Mouse (Mus musculus) intestine, embryonic 16.5 days (tissue): ENCODE measurements at regions not wholly inside any gene's neighbourhood (a gene's known extent, or its start where the extent isn't known, plus 50 kb on each side); places are given as distances from the start of the nearest gene placed in this dataset.

Source experiments
- ATAC-seq: fragments of 200-750 bp; cut with Nextera tagmentation; 2 replicates; pipeline ENCODE4 v1.8.0; 2017; ENCODE audit warnings: moderate TSS enrichment, moderate library complexity
- H3K27ac ChIP-seq: fragments of 300-500 bp; sonication (generic); 2 replicates; pipeline ENCODE4 v1.5.1; 2014; ENCODE audit warnings: mild to moderate bottlenecking, low read length
- H3K27me3 ChIP-seq: fragments of 300-500 bp; sonication (generic); replicated peaks from 2 replicates; pipeline ENCODE4 v1.6.1; 2014; ENCODE audit warnings: low read length, control low read depth, mixed read lengths; ENCODE audit not compliant: control insufficient read depth, insufficient read depth
- H3K36me3 ChIP-seq: fragments of 300-500 bp; sonication (generic); 2 replicates; pipeline ENCODE4 v1.6.1; 2014; ENCODE audit warnings: low read length, control low read depth; ENCODE audit not compliant: control insufficient read depth, insufficient read depth
- H3K4me1 ChIP-seq: fragments of 300-500 bp; sonication (generic); 2 replicates; pipeline ENCODE4 v1.6.1; 2014; ENCODE audit warnings: low read length, control low read depth, mixed read lengths; ENCODE audit not compliant: control insufficient read depth, insufficient read depth
- H3K4me2 ChIP-seq: fragments of 300-500 bp; sonication (generic); 2 replicates; pipeline ENCODE4 v1.6.1; 2014; ENCODE audit warnings: low read depth, low read length, control low read depth
- H3K4me3 ChIP-seq: fragments of 300-500 bp; sonication (generic); 2 replicates; pipeline ENCODE4 v1.5.1; 2014; ENCODE audit warnings: mild to moderate bottlenecking, low read length
- H3K9ac ChIP-seq: fragments of 300-500 bp; sonication (generic); 2 replicates; pipeline ENCODE4 v1.6.1; 2014; ENCODE audit warnings: low read depth, low read length
- H3K9me3 ChIP-seq: fragments of 300-500 bp; sonication (generic); 2 replicates; pipeline ENCODE4 v1.6.1; 2016; ENCODE audit warnings: low read length, control low read depth; ENCODE audit not compliant: control insufficient read depth
- WGBS: fragments of 180-500 bp; shearing (Covaris S2); extraction: QIAGEN DNeasy Blood & Tissue Kit; methylation state at CpG from one replicate; pipeline ENCODE4 v1.1.7; 2014; 5-methylcytosine and 5-hydroxymethylcytosine counted together

DNA sequence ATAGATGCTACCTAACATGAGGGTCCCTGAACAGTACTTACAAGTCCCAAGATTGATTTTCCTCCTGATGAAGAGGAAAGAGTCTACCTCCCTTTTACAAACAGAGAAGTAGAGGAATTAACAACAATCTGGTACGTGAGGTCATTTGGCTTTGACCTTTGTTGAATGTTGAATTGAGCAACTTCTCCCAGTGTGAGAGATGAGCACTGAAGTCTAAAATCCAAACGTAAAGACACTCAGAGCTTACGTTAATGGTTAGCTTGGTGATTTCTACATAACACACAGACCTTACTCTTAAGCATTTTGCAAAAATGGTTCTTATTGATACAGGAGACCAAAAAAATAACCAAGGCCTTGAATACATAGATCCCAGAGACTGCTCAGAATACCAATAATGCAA is 165.1 kb downstream of the Tmx1 start:
- Histone ChIP-seq H3K4me3 (no peak overlapping the region), H3K27me3 (no peaks in the 10 kb centered on the region), H3K4me1 (no peaks in the 10 kb centered on the region), H3K9ac (no peak overlapping the region), H3K36me3 (no peaks in the 10 kb centered on the region), H3K9me3 (no peaks in the 10 kb centered on the region), H3K27ac (no peak overlapping the region), H3K4me2 (no peak overlapping the region)
- 71% methylated on average over 3 of the region's 3 CpGs for WGBS
- ATAC-seq, result no peak

GRCm38 (mm10) chr12:70619436-70619835 is 166.5 kb downstream of the Tmx1 start:
- 92% methylated on average over 2 of the region's 2 CpGs for WGBS
- 0 out of 2 replicates have a peak, but pooled peaks have one; percentile 28 for ATAC-seq

GRCm38 (mm10) chr12:70622019-70622418 is 169.1 kb downstream of the Tmx1 start:
- Histone ChIP-seq H3K9me3 (no peaks in the 10 kb centered on the region), H3K27me3 (no peaks in the 10 kb centered on the region), H3K4me3 (no peak overlapping the region), H3K4me1 (no peaks in the 10 kb centered on the region), H3K4me2 (no peak overlapping the region), H3K27ac (no peak overlapping the region), H3K36me3 (no peaks in the 10 kb centered on the region), H3K9ac (no peak overlapping the region)
- WGBS, result 61% methylated on average over 4 of the region's 4 CpGs
- ATAC-seq, result no peak

More at GRCm38 (mm10) chr12:70619436-70619835, 166.5 kb downstream of the Tmx1 start:
- no peak overlapping the region for H3K4me2 ChIP-seq
- H3K9me3 ChIP-seq, result no peaks in the 10 kb centered on the region
- H3K9ac ChIP-seq, result no peak overlapping the region
- H3K4me3 ChIP-seq, result no peak overlapping the region
- no peaks in the 10 kb centered on the region for H3K4me1 ChIP-seq
- H3K27ac ChIP-seq, result no peak overlapping the region
- no peaks in the 10 kb centered on the region for H3K36me3 ChIP-seq
- H3K27me3 ChIP-seq, result no peaks in the 10 kb centered on the region

DNA sequence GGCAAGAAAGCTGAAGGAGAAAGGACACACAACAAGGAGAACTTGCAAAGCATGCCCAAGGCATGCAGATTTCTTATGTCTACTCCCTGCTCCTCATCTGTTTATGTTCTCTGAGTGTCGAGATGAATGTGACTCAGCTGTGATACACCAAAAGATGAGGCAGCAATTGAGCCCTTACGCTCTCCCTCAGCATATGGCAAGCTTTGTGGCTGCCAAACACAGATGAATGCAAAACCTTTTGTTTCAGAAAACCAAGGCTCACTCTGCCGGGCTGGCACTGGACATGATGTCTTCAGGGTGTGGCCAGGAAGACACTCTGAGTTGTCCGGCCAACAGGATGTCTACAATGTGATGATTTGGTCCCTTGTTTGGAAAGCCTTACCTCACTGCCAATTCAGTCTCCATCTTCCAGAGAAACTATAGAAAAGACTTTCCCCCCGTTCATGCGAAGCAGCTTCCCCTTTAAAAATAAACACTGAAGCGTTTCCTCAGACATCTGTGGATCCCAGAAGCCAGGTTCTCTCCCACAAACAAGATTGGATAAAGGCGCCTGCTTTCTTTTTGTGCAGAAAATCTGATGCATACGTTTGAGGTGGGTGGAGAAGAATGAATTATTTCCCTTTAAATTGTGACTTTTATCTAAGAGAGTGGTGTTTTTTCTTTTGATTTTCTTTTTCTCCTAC is 171.5 kb downstream of the Tmx1 start:
- no peaks in the 10 kb centered on the region for H3K9me3 ChIP-seq
- H3K4me3 ChIP-seq, result no peak overlapping the region
- no peak overlapping the region for H3K9ac ChIP-seq
- H3K4me1 ChIP-seq, result no peaks in the 10 kb centered on the region
- H3K4me2 ChIP-seq, result no peak overlapping the region
- no peak for ATAC-seq
- H3K36me3 ChIP-seq, result no peaks in the 10 kb centered on the region
- 46% methylated on average over 9 of the region's 9 CpGs for WGBS
- no peak overlapping the region for H3K27ac ChIP-seq
- H3K27me3 ChIP-seq, result no peaks in the 10 kb centered on the region

GRCm38 (mm10) chr12:70627638-70628037 is 174.7 kb downstream of the Tmx1 start:
- no peak overlapping the region for H3K9ac ChIP-seq
- H3K27ac ChIP-seq, result no peak overlapping the region
- 76% methylated on average over 7 of the region's 7 CpGs for WGBS

GRCm38 (mm10) chr12:70628384-70629365 is 175.8 kb downstream of the Tmx1 start:
- H3K27me3 ChIP-seq, result no peaks in the 10 kb centered on the region
- no peak for ATAC-seq
- no peaks in the 10 kb centered on the region for H3K9me3 ChIP-seq
- H3K36me3 ChIP-seq, result no peaks in the 10 kb centered on the region
- H3K27ac ChIP-seq, result no peak overlapping the region
- H3K4me1 ChIP-seq, result no peaks in the 10 kb centered on the region
- no peak overlapping the region for H3K4me3 ChIP-seq
- no peak overlapping the region for H3K4me2 ChIP-seq
- no peak overlapping the region for H3K9ac ChIP-seq
- 61% methylated on average over 21 of the region's 21 CpGs for WGBS

More at GRCm38 (mm10) chr12:70627638-70628037, 174.7 kb downstream of the Tmx1 start:
- Histone ChIP-seq H3K4me1 (no peaks in the 10 kb centered on the region), H3K27me3 (no peaks in the 10 kb centered on the region), H3K36me3 (no peaks in the 10 kb centered on the region), H3K4me2 (no peak overlapping the region), H3K4me3 (no peak overlapping the region), H3K9me3 (no peaks in the 10 kb centered on the region)
- ATAC-seq, result no peak

- no peak overlapping the region for H3K4me2 ChIP-seq
- H3K9me3 ChIP-seq, result no peaks in the 10 kb centered on the region
- no peak for ATAC-seq
- no peak overlapping the region for H3K4me3 ChIP-seq
- no peak overlapping the region for H3K9ac ChIP-seq
- H3K27me3 ChIP-seq, result no peaks in the 10 kb centered on the region
- no peak overlapping the region for H3K27ac ChIP-seq
- 89% methylated on average over 5 of the region's 5 CpGs for WGBS
- H3K36me3 ChIP-seq, result no peaks in the 10 kb centered on the region
- no peaks in the 10 kb centered on the region for H3K4me1 ChIP-seq
Measured at GRCm38 (mm10) chr12:70629371-70629770, 176.5 kb downstream of the Tmx1 start.

- no peaks in the 10 kb centered on the region for H3K9me3 ChIP-seq
- WGBS, result 71% methylated on average over 6 of the region's 6 CpGs
- no peak overlapping the region for H3K9ac ChIP-seq
- H3K27me3 ChIP-seq, result no peaks in the 10 kb centered on the region
- H3K4me3 ChIP-seq, result no peak overlapping the region
- H3K4me2 ChIP-seq, result no peak overlapping the region
- no peak for ATAC-seq
- H3K36me3 ChIP-seq, result no peaks in the 10 kb centered on the region
- no peak overlapping the region for H3K27ac ChIP-seq
- no peaks in the 10 kb centered on the region for H3K4me1 ChIP-seq
Measured at GRCm38 (mm10) chr12:70631281-70631680, 178.4 kb downstream of the Tmx1 start.

GRCm38 (mm10) chr12:70633194-70633593 is 180.3 kb downstream of the Tmx1 start:
- Histone ChIP-seq H3K4me2 (no peak overlapping the region), H3K4me3 (no peak overlapping the region), H3K9ac (no peak overlapping the region), H3K4me1 (no peaks in the 10 kb centered on the region), H3K9me3 (no peaks in the 10 kb centered on the region), H3K27ac (no peak overlapping the region), H3K27me3 (no peaks in the 10 kb centered on the region), H3K36me3 (no peaks in the 10 kb centered on the region)
- ATAC-seq, result no peak
- WGBS, result 26% methylated on average over 4 of the region's 4 CpGs
